Mouse (Mus musculus) inflammation-experienced regulatory T-cells, adult 6 months (primary cell): ENCODE data around the gene Ewsr1. TPM values are rescaled to one million over a fixed set of nuclear protein-coding genes. Genes with fewer than 3 reads are reported as not detected.

ENCODE experiments used
- polyA plus RNA-seq, 3 experiments: library from polyadenylated mRNA; unstranded; fragments of 100-300 nt; shearing (Covaris generic); gene quantifications; one replicate each; pipeline ENCODE4 v1.2.1; 2017

Ewsr1 gene
- polyA plus RNA-seq, 3 experiments from 2014 or later: 136 to 174 (median 140) TPM

Other genes with a start within 250 kb of the Ewsr1 start
- 10 to 100 TPM; 18.7 to 22.5 (median 19.3) TPM for gene Nf2, start 249.7 kb downstream of the Ewsr1 start, polyA plus RNA-seq
- 10 to 100 TPM; 39.9 to 64.8 (median 57.5) TPM for gene Nipsnap1, start 225.3 kb downstream of the Ewsr1 start, polyA plus RNA-seq
- 10 to 100 TPM; 32.7 to 43.7 (median 36.2) TPM for gene Thoc5, start 203.9 kb downstream of the Ewsr1 start, polyA plus RNA-seq
- gene Nefh, start 151.2 kb downstream of the Ewsr1 start, polyA plus RNA-seq: 1 to 10 TPM; 6.4 to 7.0 (median 6.4) TPM
- gene Ap1b1, start 112.4 kb downstream of the Ewsr1 start, polyA plus RNA-seq: 10 to 100 TPM; 48.9 to 55.5 (median 50.0) TPM
- gene Rasl10a, start 41.1 kb downstream of the Ewsr1 start, polyA plus RNA-seq: not detected
- gene Gas2l1, start 33.9 kb downstream of the Ewsr1 start, polyA plus RNA-seq: under 1 TPM; 0.58 to 0.94 (median 0.91) TPM
- gene Rhbdd3, start 340 bp downstream of the Ewsr1 start, polyA plus RNA-seq: 1 to 10 TPM; 3.3 to 4.6 (median 4.6) TPM
- gene Emid1, start 53.0 kb upstream of the Ewsr1 start, polyA plus RNA-seq: under 1 TPM in 1 of 3 experiments, not detected in 2; 0.83 TPM
- 1 to 10 TPM; 2.3 to 4.1 (median 3.0) TPM for gene Kremen1, start 162.3 kb upstream of the Ewsr1 start, polyA plus RNA-seq